Mouse (Mus musculus) heart, embryonic 16.5 days (tissue): ENCODE measurements around the gene Rpl12. TPM values are rescaled to one million over a fixed set of nuclear protein-coding genes. Genes with fewer than 3 reads are reported as not detected.

Experiments
- ATAC-seq: fragments of 200-750 bp; cut with Nextera tagmentation; replicated peaks from 2 replicates; pipeline ENCODE4 v1.8.0; 2017; ENCODE audit warnings: moderate number of reproducible peaks; ENCODE audit not compliant: insufficient read depth, low FRiP score; ENCODE audit errors: extremely low read depth
- H3K27ac ChIP-seq: fragments of 300-500 bp; sonication (generic); 2 replicates; pipeline ENCODE4 v1.5.1; 2014; ENCODE audit warnings: mild to moderate bottlenecking, low read length, control low read depth, moderate library complexity
- H3K27me3 ChIP-seq: fragments of 300-500 bp; sonication (generic); 2 replicates; pipeline ENCODE4 v1.6.1; 2014; ENCODE audit warnings: low read length, mixed read lengths; ENCODE audit not compliant: control insufficient read depth, insufficient read depth
- H3K36me3 ChIP-seq: fragments of 300-500 bp; sonication (generic); 2 replicates; pipeline ENCODE4 v1.6.1; 2014; ENCODE audit not compliant: control insufficient read depth, insufficient read depth
- H3K4me1 ChIP-seq: fragments of 300-500 bp; sonication (generic); 2 replicates; pipeline ENCODE4 v1.6.1; 2014; ENCODE audit warnings: low read length, mixed read lengths; ENCODE audit not compliant: control insufficient read depth, insufficient read depth
- H3K4me2 ChIP-seq: fragments of 300-500 bp; sonication (generic); 2 replicates; pipeline ENCODE4 v1.6.1; 2014; ENCODE audit warnings: low read depth, mild to moderate bottlenecking, control low read depth, low read length
- H3K4me3 ChIP-seq: fragments of 300-500 bp; sonication (generic); 2 replicates; pipeline ENCODE4 v1.5.1; 2014; ENCODE audit warnings: mild to moderate bottlenecking, control low read depth, low read length
- H3K9ac ChIP-seq: fragments of 300-500 bp; sonication (generic); 2 replicates; pipeline ENCODE4 v1.6.1; 2014; ENCODE audit warnings: low read length, control low read depth
- H3K9me3 ChIP-seq: fragments of 300-500 bp; sonication (generic); replicated peaks from 2 replicates; pipeline ENCODE4 v1.6.1; 2016; ENCODE audit warnings: low read length; ENCODE audit not compliant: control insufficient read depth
- WGBS: fragments of 180-500 bp; shearing (Covaris S2); extraction: QIAGEN DNeasy Blood & Tissue Kit; methylation state at CpG from one replicate; pipeline ENCODE4 v1.1.7; 2014; 5-methylcytosine and 5-hydroxymethylcytosine counted together
- polyA plus RNA-seq: library from polyadenylated mRNA; unstranded; fragments of >200 nt; fragmentation: Nextera tagmentation; extraction: Ambion mirVana; gene quantifications from 2 replicates; pipeline ENCODE4 v1.2.1, GENCODE M21; 2015

Rpl12 gene
- polyA plus RNA-seq, 1 experiment from 2014 or later, result 92.2 TPM

- H3K4me3 ChIP-seq, result peak overlapping the region; percentile 34
- WGBS, result 39% methylated on average over 8 of the region's 8 CpGs
- peak overlapping the region; percentile 100 for H3K27ac ChIP-seq
- peak; percentile 39; the same call in 1 of the 2 replicates for ATAC-seq
- H3K9ac ChIP-seq, result peak overlapping the region; percentile 45
- H3K4me1 ChIP-seq, result peaks cover 37% of the 10 kb centered on the region
- no peaks in the 10 kb centered on the region for H3K27me3 ChIP-seq
- peaks cover 15% of the 10 kb centered on the region for H3K36me3 ChIP-seq
- H3K9me3 ChIP-seq, result no peaks in the 10 kb centered on the region
- H3K4me2 ChIP-seq, result peak overlapping the region; percentile 53
Observed at GRCm38 (mm10) chr2:32969326-32969725, 8.0 kb downstream of the Rpl12 start.

DNA sequence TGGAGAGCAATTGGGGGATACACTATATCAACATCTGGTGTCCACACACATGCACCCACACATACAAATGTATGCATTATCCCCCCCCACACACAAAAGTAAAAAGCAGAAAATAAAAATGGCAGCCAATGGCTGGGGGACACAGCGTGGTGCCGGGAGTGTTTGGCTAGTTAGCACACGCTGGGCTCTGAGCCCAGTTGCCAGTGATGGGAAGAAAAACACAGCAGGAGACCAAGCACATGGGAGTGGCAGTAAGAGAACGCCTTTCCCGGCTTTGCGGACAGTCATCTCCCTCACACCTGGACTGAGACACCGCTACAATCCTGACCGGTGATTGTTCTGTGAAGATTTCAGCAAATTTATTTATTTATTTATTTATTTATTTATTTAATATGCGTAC lies 9.9 kb downstream of the Rpl12 start:
- Histone ChIP-seq H3K4me3 (no peak overlapping the region), H3K27ac (no peak overlapping the region), H3K36me3 (peaks cover 12% of the 10 kb centered on the region), H3K27me3 (no peaks in the 10 kb centered on the region), H3K4me1 (peaks cover 30% of the 10 kb centered on the region), H3K9me3 (no peaks in the 10 kb centered on the region), H3K9ac (no peak overlapping the region), H3K4me2 (no peak overlapping the region)
- no peak for ATAC-seq
- 57% methylated on average over 9 of the region's 9 CpGs for whole genome bisulfite sequencing

GRCm38 (mm10) chr2:32974216-32974615 lies 12.9 kb downstream of the Rpl12 start:
- no peaks in the 10 kb centered on the region for H3K27me3 ChIP-seq
- no peak for ATAC-seq
- no peaks in the 10 kb centered on the region for H3K9me3 ChIP-seq
- H3K4me2 ChIP-seq, result no peak overlapping the region
- peaks cover 11% of the 10 kb centered on the region for H3K4me1 ChIP-seq
- H3K27ac ChIP-seq, result no peak overlapping the region
- H3K36me3 ChIP-seq, result peaks cover 12% of the 10 kb centered on the region
- H3K9ac ChIP-seq, result no peak overlapping the region
- H3K4me3 ChIP-seq, result no peak overlapping the region
- WGBS, result 89% methylated on average over 8 of the region's 8 CpGs

DNA sequence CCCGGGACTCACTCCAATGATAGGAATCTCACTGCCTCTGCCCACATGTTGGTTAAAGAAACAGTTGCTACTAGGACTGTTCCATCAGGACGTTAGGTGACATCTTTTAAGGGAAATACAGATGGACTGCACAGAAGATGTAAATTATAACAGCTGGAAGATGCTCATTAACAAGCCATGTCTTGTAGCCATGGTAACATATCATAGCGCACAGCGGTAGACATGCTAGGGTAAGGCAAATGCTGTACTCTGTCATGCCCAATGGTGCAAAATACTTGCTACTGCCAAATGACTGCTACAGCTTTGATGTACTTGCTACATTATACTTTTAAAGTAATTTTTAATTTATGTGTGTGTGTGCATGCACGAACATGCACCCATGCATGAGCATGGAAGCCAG lies 15.8 kb downstream of the Rpl12 start:
- ATAC-seq, result no peak
- 79% methylated on average over 5 of the region's 5 CpGs for WGBS
- peaks cover 8% of the 10 kb centered on the region for H3K4me1 ChIP-seq
- no peaks in the 10 kb centered on the region for H3K27me3 ChIP-seq
- H3K4me2 ChIP-seq, result no peak overlapping the region
- H3K4me3 ChIP-seq, result no peak overlapping the region
- H3K36me3 ChIP-seq, result peaks cover 12% of the 10 kb centered on the region
- H3K9me3 ChIP-seq, result no peaks in the 10 kb centered on the region
- H3K9ac ChIP-seq, result no peak overlapping the region
- H3K27ac ChIP-seq, result no peak overlapping the region

GRCm38 (mm10) chr2:32978675-32979074 lies 17.3 kb downstream of the Rpl12 start:
- H3K4me2 ChIP-seq, result no peak overlapping the region
- 58% methylated on average over 3 of the region's 3 CpGs for WGBS

DNA sequence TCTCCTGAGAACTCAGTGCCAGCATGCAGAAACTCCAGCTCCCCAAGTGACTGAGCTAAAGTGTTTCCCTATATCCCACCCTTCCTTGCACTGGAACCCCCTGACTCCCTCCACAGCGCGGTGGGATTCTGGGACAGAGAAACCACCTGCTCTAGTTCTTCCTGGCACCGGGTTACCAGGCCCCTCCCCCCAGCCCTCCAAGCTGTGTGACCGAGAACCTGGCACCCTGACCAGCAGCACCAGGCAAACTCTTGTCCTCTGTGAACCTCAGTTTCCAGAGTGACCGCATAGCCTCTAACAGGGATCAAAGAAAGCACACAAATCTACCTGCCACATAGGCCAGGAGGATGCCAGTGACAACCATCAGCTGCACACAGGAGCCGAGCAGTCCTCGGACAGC lies 18.3 kb downstream of the Rpl12 start:
- 85% methylated on average over 7 of the region's 7 CpGs for WGBS
- H3K27me3 ChIP-seq, result no peaks in the 10 kb centered on the region
- H3K9me3 ChIP-seq, result no peaks in the 10 kb centered on the region
- peaks cover 13% of the 10 kb centered on the region for H3K4me1 ChIP-seq
- no peak overlapping the region for H3K27ac ChIP-seq
- no peak overlapping the region for H3K4me2 ChIP-seq
- H3K36me3 ChIP-seq, result 0 out of 2 replicates have a peak, but pooled peaks cover 1% of the 10 kb centered on the region
- ATAC-seq, result no peak
- no peak overlapping the region for H3K4me3 ChIP-seq
- H3K9ac ChIP-seq, result no peak overlapping the region

More at GRCm38 (mm10) chr2:32978675-32979074, 17.3 kb downstream of the Rpl12 start:
- Histone ChIP-seq H3K9ac (no peak overlapping the region), H3K9me3 (no peaks in the 10 kb centered on the region), H3K27ac (no peak overlapping the region), H3K36me3 (peaks cover 10% of the 10 kb centered on the region; the same call in 1 of the 2 replicates), H3K27me3 (no peaks in the 10 kb centered on the region), H3K4me3 (no peak overlapping the region), H3K4me1 (peaks cover 13% of the 10 kb centered on the region)
- no peak for ATAC-seq

DNA sequence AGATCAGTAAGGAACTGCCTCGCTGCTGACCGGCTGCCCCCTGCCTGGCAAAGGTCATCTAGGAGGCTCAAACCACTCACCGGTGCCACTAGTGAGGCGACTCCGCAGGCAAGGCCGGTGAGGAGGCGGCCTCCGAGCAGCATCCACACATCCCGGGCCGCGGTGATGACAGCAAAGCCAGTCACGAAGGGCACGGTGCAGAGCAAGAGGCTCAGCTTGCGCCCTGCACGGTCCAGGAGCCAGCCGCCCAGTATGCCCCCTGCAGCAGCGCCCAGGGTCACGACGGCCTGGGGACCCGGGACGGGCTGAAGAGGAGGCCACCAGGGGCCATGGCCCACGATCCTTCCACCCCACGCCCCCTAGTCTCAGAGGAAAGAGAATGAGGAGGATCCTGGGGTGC lies 19.9 kb downstream of the Rpl12 start:
- peak overlapping the region; percentile 97 for H3K4me2 ChIP-seq
- H3K9ac ChIP-seq, result peak overlapping the region; percentile 92
- peak overlapping the region; percentile 71 for H3K27ac ChIP-seq
- H3K4me1 ChIP-seq, result peaks cover 13% of the 10 kb centered on the region
- H3K27me3 ChIP-seq, result no peaks in the 10 kb centered on the region
- peak overlapping the region; percentile 88 for H3K4me3 ChIP-seq
- H3K9me3 ChIP-seq, result no peaks in the 10 kb centered on the region
- peak; percentile 32 for ATAC-seq
- H3K36me3 ChIP-seq, result no peaks in the 10 kb centered on the region
- WGBS, result 2% methylated on average over 23 of the region's 23 CpGs

- peak within 1 kb of the TSS; percentile 71 for H3K27ac ChIP-seq
Observed at GRCm38 (mm10) chr2:32981725-32982271, 20.4 kb downstream of the Rpl12 start, which contains the start of gene Slc2a8. Gene Slc2a8, minus strand, starts transcription at chr2:32982083.

DNA sequence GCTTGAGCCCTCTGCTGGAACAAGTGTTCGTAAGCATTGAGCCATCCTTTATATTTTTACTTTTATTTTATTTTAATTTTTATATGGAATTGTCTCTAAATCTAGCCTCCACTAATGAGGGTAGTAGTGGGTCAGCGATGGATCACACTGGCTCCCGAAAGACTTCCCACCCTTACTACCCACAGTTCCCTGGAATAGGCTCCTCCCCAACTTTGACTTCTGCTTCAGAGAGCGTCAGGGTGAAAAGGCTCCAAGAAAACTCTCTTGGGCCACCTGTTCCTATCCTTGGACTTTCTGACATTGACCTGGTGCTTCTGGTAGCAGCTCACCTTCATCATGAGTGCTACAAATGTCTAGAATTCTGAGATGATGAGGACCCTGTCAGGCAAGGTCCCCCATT lies 21.3 kb downstream of the Rpl12 start:
- peaks cover 13% of the 10 kb centered on the region for H3K4me1 ChIP-seq
- WGBS, result 3% methylated on average over 4 of the region's 4 CpGs
- H3K4me3 ChIP-seq, result peak overlapping the region; percentile 88
- no peaks in the 10 kb centered on the region for H3K36me3 ChIP-seq
- peak overlapping the region; percentile 97 for H3K4me2 ChIP-seq
- ATAC-seq, result no peak
- no peaks in the 10 kb centered on the region for H3K27me3 ChIP-seq
- H3K9ac ChIP-seq, result peak overlapping the region; percentile 47
- H3K9me3 ChIP-seq, result no peaks in the 10 kb centered on the region
- no peak overlapping the region for H3K27ac ChIP-seq

More at GRCm38 (mm10) chr2:32981725-32982271, 20.4 kb downstream of the Rpl12 start, which contains the start of gene Slc2a8:
- H3K4me1 ChIP-seq, result peaks cover 13% of the 10 kb centered on the region
- H3K4me3 ChIP-seq, result peak within 1 kb of the TSS; percentile 88
- peak within 1 kb of the TSS; percentile 97 for H3K4me2 ChIP-seq
- under 1% methylated on average over 50 of the region's 50 CpGs for WGBS
- H3K36me3 ChIP-seq, result no peaks in the 10 kb centered on the region
- peak; percentile 99 for ATAC-seq
- H3K27me3 ChIP-seq, result no peaks in the 10 kb centered on the region
- no peaks in the 10 kb centered on the region for H3K9me3 ChIP-seq
- H3K9ac ChIP-seq, result peak within 1 kb of the TSS; percentile 92
